ENCODE assay signal across 8 mouse cellular contexts in the genomic region with DNA sequence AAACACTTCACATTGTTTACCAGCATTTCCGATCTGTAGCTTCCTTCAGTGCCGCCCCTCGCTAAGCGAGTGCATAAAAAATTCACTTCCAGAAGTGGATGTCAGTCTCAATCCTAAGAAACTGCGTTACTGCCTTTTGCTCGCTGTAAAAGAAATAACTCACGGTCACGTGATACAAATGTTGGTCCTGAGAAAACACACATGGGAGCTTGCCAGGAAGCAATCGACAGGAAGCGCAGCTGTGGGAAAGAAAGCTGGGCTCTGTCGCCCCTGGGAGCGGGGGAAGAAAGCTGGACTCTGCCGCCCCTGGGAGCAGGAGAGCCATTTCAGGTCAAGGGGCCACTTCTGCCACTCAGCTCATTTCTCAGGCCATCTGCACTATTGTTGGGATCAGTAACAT. TPM values are rescaled to one million over a fixed set of nuclear protein-coding genes. Genes with fewer than 3 reads are reported as not detected.
DNase-seq lines count a peak whose midpoint lies in the region; ATAC-seq lines count a peak whose summit lies in the region.

No protein-coding gene starts in this region.

- no peaks in the 10 kb centered on the region for H3K36me3 ChIP-seq in embryonic facial prominence, embryonic 14.5 days (ENCODE audit: control insufficient read depth, insufficient read depth, low read length)
- no peaks in the 10 kb centered on the region for H3K36me3 ChIP-seq in limb, embryonic 10.5 days
- no peaks in the 10 kb centered on the region for H3K36me3 ChIP-seq in midbrain, embryonic 14.5 days (ENCODE audit: control insufficient read depth, insufficient read depth, low read length)

- H3K4me2 ChIP-seq in embryonic facial prominence, embryonic 14.5 days (ENCODE audit: low read depth, low read length): peak overlapping the region; percentile 74
- H3K4me2 ChIP-seq in midbrain, embryonic 14.5 days (ENCODE audit: low read length): peak overlapping the region; percentile 32

- H3K4me3 ChIP-seq in embryonic facial prominence, embryonic 14.5 days (ENCODE audit: low read depth, low read length): peak overlapping the region; percentile 12; the same call in 1 of the 2 replicates
- H3K4me3 ChIP-seq in limb, embryonic 10.5 days: no peak overlapping the region
- H3K4me3 ChIP-seq in midbrain, embryonic 14.5 days (replicated peaks; ENCODE audit: low read depth, low read length): no peak overlapping the region

- H3K27me3 ChIP-seq in embryonic facial prominence, embryonic 14.5 days (replicated peaks; ENCODE audit: control insufficient read depth, insufficient read depth, low read length): no peaks in the 10 kb centered on the region
- no peaks in the 10 kb centered on the region for H3K27me3 ChIP-seq in limb, embryonic 10.5 days (ENCODE audit: low read depth, poor library complexity, severe bottlenecking)
- H3K27me3 ChIP-seq in midbrain, embryonic 14.5 days (ENCODE audit: control insufficient read depth, insufficient read depth, low read length): no peaks in the 10 kb centered on the region

- intact Hi-C loops in heart, postnatal 25 days (cut with DNase I): loop anchor here (5.0 kb wide), 3 partner anchors 194 to 559 kb away; a partner anchor contains a TSS

- no peak overlapping the region for H3K9ac ChIP-seq in embryonic facial prominence, embryonic 14.5 days (ENCODE audit: low read depth, low read length)
- H3K9ac ChIP-seq in midbrain, embryonic 14.5 days (replicated peaks; ENCODE audit: low read length): no peak overlapping the region

- peaks cover 2% of the 10 kb centered on the region; the same call in 1 of the 2 replicates for H3K9me3 ChIP-seq in embryonic facial prominence, embryonic 14.5 days (ENCODE audit: control insufficient read depth, low read length)
- no peaks in the 10 kb centered on the region for H3K9me3 ChIP-seq in limb, embryonic 10.5 days (replicated peaks)
- no peaks in the 10 kb centered on the region for H3K9me3 ChIP-seq in midbrain, embryonic 14.5 days (ENCODE audit: control insufficient read depth, low read length)

- 28% methylated on average over 13 of the region's 13 CpGs for WGBS in embryonic facial prominence, embryonic 14.5 days
- WGBS in limb, embryonic 10.5 days: 60% methylated on average over 13 of the region's 13 CpGs
- 51% methylated on average over 13 of the region's 13 CpGs for WGBS in midbrain, embryonic 14.5 days

- peak overlapping the region; percentile 85 for H3K27ac ChIP-seq in embryonic facial prominence, embryonic 14.5 days (replicated peaks; ENCODE audit: low read depth, low read length)
- H3K27ac ChIP-seq in limb, embryonic 10.5 days: peak overlapping the region; percentile 72
- peak overlapping the region; percentile 94 for H3K27ac ChIP-seq in midbrain, embryonic 14.5 days (replicated peaks; ENCODE audit: low read depth, low read length)

- ATAC-seq in embryonic facial prominence, embryonic 14.5 days (ENCODE audit: low read depth): no peak
- no peak for ATAC-seq in midbrain, embryonic 14.5 days (ENCODE audit: low FRiP score, low TSS enrichment)

- H3K4me1 ChIP-seq in embryonic facial prominence, embryonic 14.5 days (ENCODE audit: control insufficient read depth, insufficient read depth, low read length): peaks cover 27% of the 10 kb centered on the region
- peaks cover 59% of the 10 kb centered on the region for H3K4me1 ChIP-seq in limb, embryonic 10.5 days
- H3K4me1 ChIP-seq in midbrain, embryonic 14.5 days (ENCODE audit: control insufficient read depth, insufficient read depth, low read length): peaks cover 25% of the 10 kb centered on the region

- peak; percentile 33 for DNase-seq in cerebellum, adult 9-11 months
- DNase-seq in cerebellum, postnatal 36 days: no peak
- DNase-seq in embryonic facial prominence, embryonic 14.5 days (ENCODE audit: low spot score): peak; percentile 88
- DNase-seq in heart, postnatal 25 days (ENCODE audit: low spot score): peak; percentile 34
- no peak for DNase-seq in limb, embryonic 10.5 days (ENCODE audit: low spot score)
- DNase-seq in midbrain, embryonic 14.5 days: peak; percentile 64
- no peak for DNase-seq in urinary bladder, postnatal 36 days (ENCODE audit: low spot score in 2 of 2)
- no peak for DNase-seq in thymus, postnatal 36 days

RNA-seq across cellular contexts. Expression of a gene that starts 9.5 kb away (rescaled TPM):
- 0.56 and 1.2 TPM in 2 replicates for polyA plus RNA-seq in embryonic facial prominence, embryonic 14.5 days (2014; fragmentation: Nextera tagmentation; extraction: Ambion mirVana)
- not detected for total RNA-seq in heart, postnatal 25 days (2021)
- 0.26 and 0.51 TPM in 2 replicates for polyA plus RNA-seq in limb, embryonic 10.5 days (2016; fragmentation: Nextera tagmentation; extraction: Ambion mirVana)
- 0.35 and 0.50 TPM in 2 replicates for polyA plus RNA-seq in midbrain, embryonic 14.5 days (2014; fragmentation: Nextera tagmentation; extraction: Ambion mirVana)

RNA-seq across cellular contexts. Expression of a gene that starts 39.3 kb away (rescaled TPM):
- polyA plus RNA-seq in embryonic facial prominence, embryonic 14.5 days (2014; fragmentation: Nextera tagmentation; extraction: Ambion mirVana): 12.5 and 13.8 TPM in 2 replicates
- total RNA-seq in heart, postnatal 25 days (2021): 1 to 10 TPM in 1 of 2 experiments, under 1 TPM in 1; 0.91 to 1.2 TPM
- polyA plus RNA-seq in limb, embryonic 10.5 days (2016; fragmentation: Nextera tagmentation; extraction: Ambion mirVana): 25.8 and 26.1 TPM in 2 replicates
- 9.4 and 11.7 TPM in 2 replicates for polyA plus RNA-seq in midbrain, embryonic 14.5 days (2014; fragmentation: Nextera tagmentation; extraction: Ambion mirVana)

RNA-seq across cellular contexts. Expression of a gene that starts 39.4 kb away (rescaled TPM):
- polyA plus RNA-seq in embryonic facial prominence, embryonic 14.5 days (2014; fragmentation: Nextera tagmentation; extraction: Ambion mirVana): 12.4 and 16.9 TPM in 2 replicates
- total RNA-seq in heart, postnatal 25 days (2021): 1 to 10 TPM; 4.4 to 5.0 TPM
- polyA plus RNA-seq in limb, embryonic 10.5 days (2016; fragmentation: Nextera tagmentation; extraction: Ambion mirVana): 8.3 and 8.5 TPM in 2 replicates
- polyA plus RNA-seq in midbrain, embryonic 14.5 days (2014; fragmentation: Nextera tagmentation; extraction: Ambion mirVana): 33.9 and 36.1 TPM in 2 replicates

Comparison
In these comparisons a context has a peak if more than half of its experiments do, and no peak if none do; other contexts are left out.
1. DNase-seq: peak in cerebellum, adult 9-11 months (single experiment), embryonic facial prominence, embryonic 14.5 days (single experiment), heart, postnatal 25 days (single experiment) and midbrain, embryonic 14.5 days (single experiment); none in cerebellum, postnatal 36 days (0 of 2), limb, embryonic 10.5 days (single experiment), urinary bladder, postnatal 36 days (0 of 2) and thymus, postnatal 36 days (0 of 2).
2. Peak in every context shown above with its lines, with median percentiles within 50 percentile points of each other: H3K27ac ChIP-seq.